Mouse (Mus musculus) midbrain, embryonic 12.5 days (tissue): Measurements from ENCODE around the gene Lzic. TPM values are rescaled to one million over a fixed set of nuclear protein-coding genes. Genes with fewer than 3 reads are reported as not detected.
A peak's percentile ranks its signal among the peaks of the same experiment; 100 is the strongest.

Experiments used
- ATAC-seq: fragments of 200-750 bp; cut with Nextera tagmentation; 2 replicates; pipeline ENCODE4 v1.8.0; 2017; ENCODE audit warnings: low read depth, moderate TSS enrichment, moderate library complexity; ENCODE audit not compliant: low FRiP score
- H3K27ac ChIP-seq: fragments of 300-500 bp; sonication (generic); replicated peaks from 2 replicates; pipeline ENCODE4 v1.5.1; 2016; ENCODE audit warnings: mild to moderate bottlenecking
- H3K27me3 ChIP-seq: fragments of 300-500 bp; sonication (generic); 2 replicates; pipeline ENCODE4 v1.6.1; 2016; ENCODE audit warnings: mild to moderate bottlenecking
- H3K36me3 ChIP-seq: fragments of 300-500 bp; sonication (generic); 2 replicates; pipeline ENCODE4 v1.6.1; 2016
- H3K4me1 ChIP-seq: fragments of 300-500 bp; sonication (generic); 2 replicates; pipeline ENCODE4 v1.6.1; 2016
- H3K4me2 ChIP-seq: fragments of 300-500 bp; sonication (generic); replicated peaks from 2 replicates; pipeline ENCODE4 v1.6.1; 2016; ENCODE audit warnings: mild to moderate bottlenecking, moderate library complexity
- H3K4me3 ChIP-seq: fragments of 300-500 bp; sonication (generic); 2 replicates; pipeline ENCODE4 v1.5.1; 2016; ENCODE audit warnings: mild to moderate bottlenecking
- H3K9ac ChIP-seq: fragments of 300-500 bp; sonication (generic); replicated peaks from 2 replicates; pipeline ENCODE4 v1.6.1; 2016; ENCODE audit warnings: mild to moderate bottlenecking, moderate library complexity
- H3K9me3 ChIP-seq: fragments of 300-500 bp; sonication (generic); 2 replicates; pipeline ENCODE4 v1.6.1; 2016; ENCODE audit warnings: mild to moderate bottlenecking
- WGBS: fragments of 180-500 bp; shearing (Covaris S2); methylation state at CpG from one replicate; pipeline ENCODE4 v1.1.7; 2016; 5-methylcytosine and 5-hydroxymethylcytosine counted together
- polyA plus RNA-seq: library from polyadenylated mRNA; unstranded; fragments of >200 nt; fragmentation: Nextera tagmentation; extraction: Ambion mirVana; gene quantifications from 2 replicates; pipeline ENCODE4 v1.2.1, GENCODE M21; 2016

The Lzic gene
- polyA plus RNA-seq, 1 experiment from 2014 or later = 48.4 TPM

- Histone ChIP-seq H3K36me3 (peaks cover 54% of the 10 kb centered on the region), H3K27me3 (no peaks in the 10 kb centered on the region), H3K4me1 (peaks cover 16% of the 10 kb centered on the region), H3K4me2 (no peak overlapping the region), H3K27ac (no peak overlapping the region), H3K9ac (no peak overlapping the region), H3K4me3 (no peak overlapping the region), H3K9me3 (no peaks in the 10 kb centered on the region)
- ATAC-seq = no peak
- WGBS = 96% methylated on average over 12 of the region's 12 CpGs
These were observed 2.7 kb downstream of the Lzic start for GRCm38 (mm10) chr4:149487729-149488128.

DNA sequence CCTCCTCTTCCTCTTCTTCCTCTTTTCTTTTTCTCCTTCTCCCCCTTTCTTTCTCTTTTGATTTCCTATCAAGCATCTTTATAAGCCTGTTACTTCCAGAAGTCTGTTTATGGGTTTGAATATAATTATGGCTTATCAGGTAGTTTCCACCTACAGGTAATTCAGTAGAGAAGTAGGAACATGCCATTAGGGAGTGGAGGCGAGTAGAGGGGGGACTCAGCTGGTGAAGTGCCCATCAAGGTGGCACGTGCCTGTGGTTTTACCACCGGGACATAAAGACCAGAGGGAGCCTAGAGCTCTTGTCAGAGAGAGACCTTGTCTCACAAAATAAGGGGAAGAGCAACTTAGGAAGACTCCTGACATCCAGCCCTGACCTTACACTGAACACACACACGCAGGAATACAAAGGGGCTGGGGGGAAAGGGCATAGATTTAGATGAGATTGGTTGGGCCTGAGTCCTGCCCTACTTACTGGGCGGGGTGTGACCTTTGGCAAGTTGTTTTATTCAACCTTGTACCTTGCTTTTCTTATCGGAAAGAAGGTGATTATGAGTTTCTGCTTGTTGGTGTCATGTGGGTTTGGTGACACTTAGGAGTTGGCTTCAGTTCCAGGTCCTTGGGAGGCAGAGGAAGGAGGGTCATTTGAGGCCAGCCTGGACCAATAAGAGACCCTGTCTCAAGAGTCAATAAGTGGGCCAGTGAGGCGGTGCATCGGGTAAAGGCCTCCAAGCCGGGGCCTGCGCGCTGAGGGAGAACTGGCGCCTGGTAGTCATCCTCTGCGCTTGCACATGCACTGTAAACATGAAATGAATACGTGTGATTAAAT is 4.6 kb downstream of the Lzic start:
- H3K9me3 ChIP-seq = no peaks in the 10 kb centered on the region
- peaks cover 71% of the 10 kb centered on the region for H3K36me3 ChIP-seq
- H3K4me1 ChIP-seq = peaks cover 10% of the 10 kb centered on the region
- H3K27me3 ChIP-seq = no peaks in the 10 kb centered on the region
- H3K27ac ChIP-seq = no peak overlapping the region
- 97% methylated on average over 14 of the region's 14 CpGs for WGBS
- no peak overlapping the region for H3K4me2 ChIP-seq
- no peak for ATAC-seq
- no peak overlapping the region for H3K9ac ChIP-seq
- no peak overlapping the region for H3K4me3 ChIP-seq

GRCm38 (mm10) chr4:149491151-149491550 is 6.1 kb downstream of the Lzic start:
- H3K9me3 ChIP-seq = no peaks in the 10 kb centered on the region
- no peak overlapping the region for H3K27ac ChIP-seq
- no peak overlapping the region for H3K9ac ChIP-seq
- WGBS = 96% methylated on average over 3 of the region's 3 CpGs
- no peaks in the 10 kb centered on the region for H3K27me3 ChIP-seq
- H3K4me1 ChIP-seq = peaks cover 12% of the 10 kb centered on the region
- peaks cover 81% of the 10 kb centered on the region for H3K36me3 ChIP-seq
- H3K4me3 ChIP-seq = no peak overlapping the region
- ATAC-seq = no peak
- H3K4me2 ChIP-seq = no peak overlapping the region

DNA sequence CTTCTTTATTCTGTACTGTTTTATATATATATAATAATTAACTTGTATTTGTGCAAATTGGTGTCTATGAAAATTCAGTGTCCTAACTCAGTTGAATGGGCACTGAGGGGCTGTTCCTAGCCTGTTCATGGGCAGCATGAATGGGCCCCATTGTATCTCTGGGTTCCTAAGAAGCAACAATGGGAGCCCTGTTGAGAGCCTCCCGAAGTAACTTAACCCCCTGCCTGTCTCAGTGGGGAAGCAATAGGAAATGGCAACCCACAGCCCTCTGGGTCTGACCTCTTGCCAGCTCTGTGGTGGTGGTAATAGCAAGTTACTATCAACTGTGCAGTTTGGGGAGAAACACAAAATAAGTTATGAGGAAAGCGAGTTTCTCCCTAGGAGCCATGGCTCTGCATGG is 11.6 kb downstream of the Lzic start:
- no peak overlapping the region for H3K4me2 ChIP-seq
- ATAC-seq = peak; percentile 79

GRCm38 (mm10) chr4:149498901-149499300 is 13.9 kb downstream of the Lzic start:
- Histone ChIP-seq H3K4me2 (no peak overlapping the region), H3K36me3 (peaks cover 58% of the 10 kb centered on the region), H3K4me1 (peaks cover 12% of the 10 kb centered on the region; the same call in 1 of the 2 replicates), H3K9ac (no peak overlapping the region), H3K27ac (no peak overlapping the region), H3K27me3 (no peaks in the 10 kb centered on the region), H3K9me3 (no peaks in the 10 kb centered on the region), H3K4me3 (no peak overlapping the region)
- ATAC-seq = no peak
- WGBS = 76% methylated on average over 8 of the region's 8 CpGs

More for the DNA sequence above, 11.6 kb downstream of the Lzic start:
- H3K9ac ChIP-seq = no peak overlapping the region
- 0% methylated on average over 2 of the region's 2 CpGs for WGBS
- peaks cover 12% of the 10 kb centered on the region; the same call in 1 of the 2 replicates for H3K4me1 ChIP-seq
- H3K4me3 ChIP-seq = no peak overlapping the region
- H3K36me3 ChIP-seq = peaks cover 64% of the 10 kb centered on the region
- H3K27me3 ChIP-seq = no peaks in the 10 kb centered on the region
- H3K9me3 ChIP-seq = no peaks in the 10 kb centered on the region
- H3K27ac ChIP-seq = peak overlapping the region; percentile 56

DNA sequence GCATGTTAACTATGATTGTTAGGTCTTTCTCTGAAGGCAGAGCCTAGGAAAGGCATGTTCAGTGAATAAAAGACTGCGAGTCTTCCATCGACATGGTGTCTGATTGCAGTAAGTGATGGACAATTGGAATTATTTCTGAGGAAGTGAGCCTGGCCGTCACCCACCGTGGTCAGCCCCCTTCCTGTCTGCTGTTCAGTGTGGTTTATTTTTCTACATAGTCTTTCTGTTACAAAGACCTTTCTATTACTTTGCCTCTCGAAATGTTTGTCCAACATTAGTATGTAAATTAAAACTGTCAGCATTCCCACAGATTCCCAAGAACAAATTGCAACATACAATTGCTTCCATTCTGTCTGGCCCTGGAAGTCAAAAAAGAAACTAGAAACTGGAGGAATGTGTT is 14.8 kb downstream of the Lzic start:
- Histone ChIP-seq H3K4me2 (no peak overlapping the region), H3K9me3 (no peaks in the 10 kb centered on the region), H3K4me1 (peaks cover 16% of the 10 kb centered on the region; the same call in 1 of the 2 replicates), H3K27me3 (no peaks in the 10 kb centered on the region), H3K36me3 (peaks cover 49% of the 10 kb centered on the region), H3K27ac (no peak overlapping the region), H3K9ac (no peak overlapping the region), H3K4me3 (no peak overlapping the region)
- WGBS = 82% methylated on average over 5 of the region's 5 CpGs
- ATAC-seq = no peak

DNA sequence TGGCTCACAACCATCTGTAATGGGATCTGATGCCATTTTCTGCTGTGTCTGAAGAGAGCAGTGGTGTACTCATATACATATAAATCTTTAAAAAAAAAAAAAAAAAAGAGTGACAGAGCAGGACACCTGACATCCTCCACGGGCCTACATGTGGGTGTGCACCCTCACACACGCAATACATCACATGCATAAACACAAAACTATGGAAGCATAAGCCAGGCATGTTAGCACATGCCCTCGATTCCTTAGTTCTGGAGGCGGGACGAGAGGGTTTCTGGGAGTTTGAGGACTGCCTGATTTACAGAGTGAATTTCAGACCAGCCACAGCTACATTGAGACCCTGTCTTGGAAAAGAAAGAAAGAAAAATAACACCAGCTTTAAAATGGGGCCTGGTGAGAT is 19.3 kb downstream of the Lzic start:
- Histone ChIP-seq H3K4me1 (peaks cover 9% of the 10 kb centered on the region; the same call in 1 of the 2 replicates), H3K27me3 (no peaks in the 10 kb centered on the region), H3K9ac (no peak overlapping the region), H3K4me2 (no peak overlapping the region), H3K36me3 (peaks cover 22% of the 10 kb centered on the region), H3K4me3 (no peak overlapping the region), H3K9me3 (no peaks in the 10 kb centered on the region), H3K27ac (peak overlapping the region; percentile 15; the same call in 1 of the 2 replicates)
- WGBS = 88% methylated on average over 5 of the region's 5 CpGs
- no peak for ATAC-seq

GRCm38 (mm10) chr4:149504858-149505257 is 19.8 kb downstream of the Lzic start:
- no peak overlapping the region for H3K4me2 ChIP-seq
- H3K4me3 ChIP-seq = no peak overlapping the region
- peaks cover 9% of the 10 kb centered on the region; the same call in 1 of the 2 replicates for H3K4me1 ChIP-seq
- WGBS = 39% methylated on average over 3 of the region's 3 CpGs
- H3K27me3 ChIP-seq = no peaks in the 10 kb centered on the region
- H3K9me3 ChIP-seq = no peaks in the 10 kb centered on the region
- no peak overlapping the region for H3K9ac ChIP-seq
- peaks cover 19% of the 10 kb centered on the region for H3K36me3 ChIP-seq
- ATAC-seq = no peak
- H3K27ac ChIP-seq = 0 out of 2 replicates have a peak overlapping the region, but pooled peaks have one; percentile 15

GRCm38 (mm10) chr4:149505261-149505967 is 20.4 kb downstream of the Lzic start:
- Histone ChIP-seq H3K9ac (no peak overlapping the region), H3K27me3 (no peaks in the 10 kb centered on the region), H3K4me2 (no peak overlapping the region), H3K36me3 (peaks cover 17% of the 10 kb centered on the region), H3K4me1 (peaks cover 9% of the 10 kb centered on the region; the same call in 1 of the 2 replicates), H3K4me3 (no peak overlapping the region), H3K27ac (no peak overlapping the region), H3K9me3 (no peaks in the 10 kb centered on the region)
- WGBS = 52% methylated on average over 15 of the region's 15 CpGs
- ATAC-seq = no peak

- H3K4me1 ChIP-seq = peaks cover 13% of the 10 kb centered on the region; the same call in 1 of the 2 replicates
- H3K9ac ChIP-seq = no peak overlapping the region
- ATAC-seq = no peak
- H3K27me3 ChIP-seq = no peaks in the 10 kb centered on the region
- 84% methylated on average over 3 of the region's 3 CpGs for WGBS
- H3K36me3 ChIP-seq = 0 out of 2 replicates have a peak, but pooled peaks cover 9% of the 10 kb centered on the region
- no peak overlapping the region for H3K27ac ChIP-seq
- H3K4me2 ChIP-seq = no peak overlapping the region
- H3K9me3 ChIP-seq = no peaks in the 10 kb centered on the region
- H3K4me3 ChIP-seq = no peak overlapping the region
These were observed 21.9 kb downstream of the Lzic start for GRCm38 (mm10) chr4:149506904-149507303.

DNA sequence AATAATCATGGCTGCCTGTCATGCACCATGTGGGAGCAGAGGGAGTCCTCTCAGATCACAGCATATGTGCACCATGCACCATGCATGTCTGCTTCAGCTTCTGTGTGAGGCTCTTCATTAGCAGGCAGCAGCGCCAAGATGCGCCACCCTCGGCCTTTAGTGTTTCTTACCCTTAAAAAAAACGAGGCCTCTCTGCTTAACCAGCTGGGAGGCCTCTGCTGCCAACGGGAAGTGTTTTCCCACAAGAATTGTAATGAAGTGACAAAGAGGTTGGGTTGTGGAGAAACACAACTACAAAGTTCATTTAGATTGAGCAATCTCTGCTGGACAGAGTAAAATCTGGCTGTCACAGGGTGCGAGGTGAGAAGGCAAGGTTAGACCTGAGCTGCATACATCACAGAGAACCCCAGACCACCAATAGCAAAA is 26.2 kb downstream of the Lzic start:
- H3K4me1 ChIP-seq = peaks cover 4% of the 10 kb centered on the region; the same call in 1 of the 2 replicates
- WGBS = 64% methylated on average over 6 of the region's 6 CpGs
- H3K27ac ChIP-seq = no peak overlapping the region; the same call in 1 of the 2 replicates
- no peak overlapping the region for H3K4me2 ChIP-seq
- no peak overlapping the region for H3K9ac ChIP-seq
- no peak for ATAC-seq
- H3K27me3 ChIP-seq = no peaks in the 10 kb centered on the region
- H3K9me3 ChIP-seq = no peaks in the 10 kb centered on the region
- H3K4me3 ChIP-seq = no peak overlapping the region
- H3K36me3 ChIP-seq = no peaks in the 10 kb centered on the region

DNA sequence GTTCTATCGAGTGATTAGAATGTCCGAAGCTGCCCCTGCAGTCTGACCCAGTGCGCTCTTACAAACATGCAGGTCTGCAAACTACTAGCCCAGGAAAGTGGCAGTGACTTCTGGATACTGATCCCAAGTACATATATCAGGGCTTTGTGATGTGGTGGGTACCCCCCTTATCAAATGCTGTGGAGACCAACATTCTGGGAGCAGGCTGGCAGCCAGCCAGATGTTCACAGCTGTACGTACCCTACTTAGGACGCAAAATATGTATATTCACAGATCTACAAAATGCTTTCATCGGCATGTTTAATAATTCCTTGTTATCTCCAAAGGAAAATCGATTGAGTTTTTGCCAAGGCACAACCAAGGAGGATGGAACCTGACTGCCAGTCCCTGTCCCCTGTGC is 27.0 kb downstream of the Lzic start:
- H3K9ac ChIP-seq = no peak overlapping the region
- WGBS = 88% methylated on average over 7 of the region's 7 CpGs
- no peak for ATAC-seq
- H3K4me3 ChIP-seq = no peak overlapping the region
- H3K36me3 ChIP-seq = no peaks in the 10 kb centered on the region
- H3K27me3 ChIP-seq = no peaks in the 10 kb centered on the region
- H3K4me1 ChIP-seq = peaks cover 4% of the 10 kb centered on the region; the same call in 1 of the 2 replicates
- no peaks in the 10 kb centered on the region for H3K9me3 ChIP-seq
- no peak overlapping the region for H3K27ac ChIP-seq
- H3K4me2 ChIP-seq = no peak overlapping the region
